Mouse (Mus musculus): Measurements from ENCODE around the gene Ssx2ip. TPM values are rescaled to one million over a fixed set of nuclear protein-coding genes. Genes with fewer than 3 reads are reported as not detected.
A peak's percentile ranks its signal among the peaks of the same experiment; 100 is the strongest.

Gene Ssx2ip
- total and polyA plus RNA-seq, 2 experiments from 2014 or later, result 23.5 to 23.6 TPM

GRCm38 (mm10) chr3:146442936-146443335, 38.5 kb downstream of the Ssx2ip start:
- Histone ChIP-seq H3K4me3 (ENCODE audit: low read length) (no peak overlapping the region), H3K9ac (replicated peaks; ENCODE audit: low read length) (no peak overlapping the region), H3K36me3 (ENCODE audit: insufficient read depth, low read length) (peaks cover 13% of the 10 kb centered on the region; the same call in 1 of the 2 replicates), H3K4me2 (ENCODE audit: low read depth, low read length) (no peak overlapping the region), H3K4me1 (ENCODE audit: insufficient read depth, low read length) (no peaks in the 10 kb centered on the region), H3K27ac (no peak overlapping the region), H3K9me3 (ENCODE audit: low read length) (no peaks in the 10 kb centered on the region), H3K27me3 (ENCODE audit: insufficient read depth, low read length) (no peaks in the 10 kb centered on the region)
- ATAC-seq, result no peak
- 89% methylated on average over 8 of the region's 8 CpGs for WGBS
- DNase-seq (ENCODE audit: low spot score), result no peak
- no peak for TF ChIP-seq CTCF (IDR thresholded peaks at IDR 0.05; ENCODE audit: low read depth)

GRCm38 (mm10) chr3:146443380-146443779, 38.9 kb downstream of the Ssx2ip start:
- no peak for ATAC-seq
- Histone ChIP-seq H3K36me3 (ENCODE audit: insufficient read depth, low read length) (peaks cover 9% of the 10 kb centered on the region; the same call in 1 of the 2 replicates), H3K27ac (no peak overlapping the region), H3K4me2 (ENCODE audit: low read depth, low read length) (no peak overlapping the region), H3K9me3 (ENCODE audit: low read length) (no peaks in the 10 kb centered on the region), H3K4me3 (ENCODE audit: low read length) (no peak overlapping the region), H3K4me1 (ENCODE audit: insufficient read depth, low read length) (no peaks in the 10 kb centered on the region), H3K9ac (replicated peaks; ENCODE audit: low read length) (no peak overlapping the region), H3K27me3 (ENCODE audit: insufficient read depth, low read length) (no peaks in the 10 kb centered on the region)
- TF ChIP-seq CTCF (IDR thresholded peaks at IDR 0.05; ENCODE audit: low read depth), result no peak
- no peak for DNase-seq (ENCODE audit: low spot score)
- WGBS, result 85% methylated on average over 7 of the region's 7 CpGs

- DNase-seq (ENCODE audit: low spot score), result no peak
- 93% methylated on average over 7 of the region's 7 CpGs for WGBS
Measured at GRCm38 (mm10) chr3:146444880-146445279, 40.4 kb downstream of the Ssx2ip start.

GRCm38 (mm10) chr3:146447156-146447555, 42.7 kb downstream of the Ssx2ip start:
- Histone ChIP-seq H3K36me3 (ENCODE audit: insufficient read depth, low read length) (no peaks in the 10 kb centered on the region), H3K27ac (no peak overlapping the region), H3K4me1 (ENCODE audit: insufficient read depth, low read length) (no peaks in the 10 kb centered on the region), H3K4me2 (ENCODE audit: low read depth, low read length) (no peak overlapping the region), H3K27me3 (ENCODE audit: insufficient read depth, low read length) (no peaks in the 10 kb centered on the region), H3K9ac (replicated peaks; ENCODE audit: low read length) (no peak overlapping the region), H3K9me3 (ENCODE audit: low read length) (no peaks in the 10 kb centered on the region), H3K4me3 (ENCODE audit: low read length) (no peak overlapping the region)
- 93% methylated on average over 5 of the region's 5 CpGs for WGBS
- no peak for TF ChIP-seq CTCF (IDR thresholded peaks at IDR 0.05; ENCODE audit: low read depth)
- ATAC-seq, result no peak
- no peak for DNase-seq (ENCODE audit: low spot score)

More at GRCm38 (mm10) chr3:146444880-146445279, 40.4 kb downstream of the Ssx2ip start:
- peaks cover 4% of the 10 kb centered on the region; the same call in 1 of the 2 replicates for H3K36me3 ChIP-seq (ENCODE audit: insufficient read depth, low read length)
- no peak for TF ChIP-seq CTCF (IDR thresholded peaks at IDR 0.05; ENCODE audit: low read depth)
- H3K4me1 ChIP-seq (ENCODE audit: insufficient read depth, low read length), result no peaks in the 10 kb centered on the region
- no peak overlapping the region for H3K4me2 ChIP-seq (ENCODE audit: low read depth, low read length)
- no peak overlapping the region for H3K27ac ChIP-seq
- H3K4me3 ChIP-seq (ENCODE audit: low read length), result no peak overlapping the region
- H3K9me3 ChIP-seq (ENCODE audit: low read length), result no peaks in the 10 kb centered on the region
- H3K9ac ChIP-seq (replicated peaks; ENCODE audit: low read length), result no peak overlapping the region
- 0 out of 2 replicates have a peak, but pooled peaks have one; percentile 13 for ATAC-seq
- no peaks in the 10 kb centered on the region for H3K27me3 ChIP-seq (ENCODE audit: insufficient read depth, low read length)

GRCm38 (mm10) chr3:146447598-146447997, 43.2 kb downstream of the Ssx2ip start:
- H3K36me3 ChIP-seq (ENCODE audit: insufficient read depth, low read length), result no peaks in the 10 kb centered on the region
- no peak for DNase-seq (ENCODE audit: low spot score)
- no peak for ATAC-seq
- no peak for TF ChIP-seq CTCF (IDR thresholded peaks at IDR 0.05; ENCODE audit: low read depth)
- H3K4me2 ChIP-seq (ENCODE audit: low read depth, low read length), result no peak overlapping the region
- H3K27ac ChIP-seq, result no peak overlapping the region
- WGBS, result 91% methylated on average over 3 of the region's 3 CpGs
- no peaks in the 10 kb centered on the region for H3K9me3 ChIP-seq (ENCODE audit: low read length)
- H3K4me3 ChIP-seq (ENCODE audit: low read length), result no peak overlapping the region
- H3K27me3 ChIP-seq (ENCODE audit: insufficient read depth, low read length), result no peaks in the 10 kb centered on the region
- no peak overlapping the region for H3K9ac ChIP-seq (replicated peaks; ENCODE audit: low read length)
- no peaks in the 10 kb centered on the region for H3K4me1 ChIP-seq (ENCODE audit: insufficient read depth, low read length)

- Histone ChIP-seq H3K9ac (replicated peaks; ENCODE audit: low read length) (no peak overlapping the region), H3K27ac (no peak overlapping the region), H3K9me3 (ENCODE audit: low read length) (no peaks in the 10 kb centered on the region), H3K4me3 (ENCODE audit: low read length) (no peak overlapping the region), H3K4me2 (ENCODE audit: low read depth, low read length) (no peak overlapping the region), H3K36me3 (ENCODE audit: insufficient read depth, low read length) (no peaks in the 10 kb centered on the region), H3K4me1 (ENCODE audit: insufficient read depth, low read length) (no peaks in the 10 kb centered on the region), H3K27me3 (ENCODE audit: insufficient read depth, low read length) (no peaks in the 10 kb centered on the region)
- no peak for TF ChIP-seq CTCF (IDR thresholded peaks at IDR 0.05; ENCODE audit: low read depth)
- 90% methylated on average over 10 of the region's 10 CpGs for WGBS
- ATAC-seq (no peak), DNase-seq (ENCODE audit: low spot score) (no peak)
Measured at GRCm38 (mm10) chr3:146448372-146448771, 43.9 kb downstream of the Ssx2ip start.

- Histone ChIP-seq H3K9ac (replicated peaks; ENCODE audit: low read length) (no peak overlapping the region), H3K27me3 (ENCODE audit: insufficient read depth, low read length) (no peaks in the 10 kb centered on the region), H3K27ac (no peak overlapping the region), H3K4me3 (ENCODE audit: low read length) (no peak overlapping the region), H3K4me2 (ENCODE audit: low read depth, low read length) (no peak overlapping the region), H3K36me3 (ENCODE audit: insufficient read depth, low read length) (no peaks in the 10 kb centered on the region), H3K4me1 (ENCODE audit: insufficient read depth, low read length) (no peaks in the 10 kb centered on the region), H3K9me3 (ENCODE audit: low read length) (no peaks in the 10 kb centered on the region)
- no peak for TF ChIP-seq CTCF (IDR thresholded peaks at IDR 0.05; ENCODE audit: low read depth)
- DNase-seq (ENCODE audit: low spot score) (no peak), ATAC-seq (no peak)
- WGBS, result 75% methylated on average over 6 of the region's 6 CpGs
Measured at GRCm38 (mm10) chr3:146448969-146449368, 44.5 kb downstream of the Ssx2ip start.

Measured in hindbrain, postnatal 0 days (tissue).